Mouse (Mus musculus): ENCODE measurements around the gene Trim65.

DNA sequence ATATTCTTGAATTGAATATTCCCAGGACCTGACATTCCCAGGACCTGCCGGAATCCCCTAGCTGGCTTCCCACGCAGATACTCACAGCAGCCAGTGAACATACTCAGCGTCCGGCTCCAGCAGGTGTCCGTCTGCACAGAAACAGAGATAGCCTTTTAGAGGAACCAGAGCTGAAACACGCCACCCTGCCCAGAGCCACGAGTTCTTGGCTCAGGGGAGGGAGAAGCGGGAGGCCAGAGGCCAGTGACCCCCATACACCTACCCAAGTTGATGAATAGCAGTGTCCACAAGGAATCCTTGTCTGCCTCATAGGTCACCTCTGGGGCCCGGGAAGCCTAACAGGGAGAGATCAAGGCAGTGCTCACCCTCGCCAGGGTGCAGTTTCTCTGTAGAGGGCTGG, 3.2 kb upstream of the Trim65 start:
- TF ChIP-seq CTCF (IDR thresholded peaks at IDR 0.05; ENCODE audit: control insufficient read depth, insufficient read depth, low read length) = no peak
- no peak for TF ChIP-seq POLR2A (IDR thresholded peaks at IDR 0.05; ENCODE audit: borderline replicate concordance, control insufficient read depth, low read depth, low read length)

Measured in bone marrow, adult 2 months (tissue).